In the genomic region with DNA sequence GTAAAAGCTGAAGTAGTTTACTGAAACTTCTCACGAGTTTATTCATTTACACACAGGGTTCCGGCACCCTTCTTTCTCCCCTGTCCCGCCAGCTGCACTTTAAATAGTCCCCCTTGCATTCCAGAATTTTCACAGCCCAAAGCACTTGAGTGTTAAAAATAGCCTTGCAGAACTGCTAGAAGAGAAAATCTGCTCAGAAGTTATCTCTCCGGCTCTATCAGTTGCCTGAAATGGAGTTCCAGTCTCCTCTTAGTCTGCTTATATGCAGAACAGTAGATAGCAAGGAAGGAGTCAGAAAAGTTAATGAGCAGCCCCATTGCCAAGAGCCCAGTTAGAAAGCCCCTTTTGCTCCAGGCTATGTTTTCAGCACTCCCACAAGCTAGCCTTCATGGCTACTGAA, we compare ENCODE assay signal across 20 mouse cellular contexts.
DNase-seq lines count a peak whose midpoint lies in the region; ATAC-seq and TF ChIP-seq lines count a peak whose summit lies in the region.
"Had no signal": no experiment of that assay in that cellular context is flagged by ENCODE, and none has a peak within 500 bp of the region (broad histone marks: within the 10 kb centered on the region; RNA-seq: fewer than 3 reads in every experiment).

No protein-coding gene starts in this region.

- no peaks in the 10 kb centered on the region for H3K9me3 ChIP-seq in E14TG2a.4 (ENCODE audit: low read length)
- no peaks in the 10 kb centered on the region for H3K9me3 ChIP-seq in heart, embryonic 16.5 days (replicated peaks; ENCODE audit: control insufficient read depth, low read length)
- H3K9me3 ChIP-seq in liver, postnatal 0 days (ENCODE audit: low read length), result no peaks in the 10 kb centered on the region
- H3K9me3 ChIP-seq in forebrain, embryonic 13.5 days (replicated peaks), result no peaks in the 10 kb centered on the region
- H3K9me3 ChIP-seq: embryonic facial prominence, embryonic 15.5 days had no signal

- peak; percentile 46 for DNase-seq in ES-CJ7 (ENCODE audit: low read depth, low spot score)
- DNase-seq in heart, adult 9 months (ENCODE audit: low spot score in 2 of 2), result peak; percentile 32 to 35
- no peak for DNase-seq in liver, postnatal 0 days
- DNase-seq in spleen, adult 18-20 months, result no peak
- DNase-seq: adrenal gland, adult 2 months; cerebellum, postnatal 14 days; forebrain, postnatal 0 days; kidney, adult 9 months; kidney, postnatal 4 days; layer of hippocampus, adult 9-11 months; left cerebral cortex, postnatal 4 days; lung, adult 18-20 months; lung, postnatal 14 days had no signal

- H3K36me3 ChIP-seq in E14TG2a.4 (ENCODE audit: insufficient read depth, low read length), result peaks cover 12% of the 10 kb centered on the region
- peaks cover 34% of the 10 kb centered on the region for H3K36me3 ChIP-seq in heart, embryonic 16.5 days (ENCODE audit: control insufficient read depth, insufficient read depth)
- no peaks in the 10 kb centered on the region for H3K36me3 ChIP-seq in liver, postnatal 0 days (replicated peaks; ENCODE audit: insufficient read depth, low read length)
- H3K36me3 ChIP-seq in forebrain, embryonic 13.5 days (ENCODE audit: poor library complexity, severe bottlenecking), result no peaks in the 10 kb centered on the region
- H3K36me3 ChIP-seq: embryonic facial prominence, embryonic 15.5 days had no signal

- 24% methylated on average over 4 of the region's 4 CpGs for WGBS in heart, embryonic 16.5 days
- 69% methylated on average over 4 of the region's 4 CpGs for WGBS in liver, postnatal 0 days (ENCODE audit: insufficient replicate concordance)
- 77% methylated on average over 4 of the region's 4 CpGs for WGBS in forebrain, embryonic 13.5 days

- TF ChIP-seq CTCF in E14TG2a.4 (conservative IDR thresholded peaks at IDR 0.05; ENCODE audit: low read length), result no peak
- no peak for TF ChIP-seq CTCF in liver, postnatal 0 days (IDR thresholded peaks at IDR 0.05; ENCODE audit: low read depth)

- H3K4me2 ChIP-seq in heart, embryonic 16.5 days (ENCODE audit: low read depth, low read length), result peak overlapping the region; percentile 47
- H3K4me2 ChIP-seq in liver, postnatal 0 days (ENCODE audit: low read depth, low read length), result no peak overlapping the region
- H3K4me2 ChIP-seq in forebrain, embryonic 13.5 days, result no peak overlapping the region
- H3K4me2 ChIP-seq: embryonic facial prominence, embryonic 15.5 days; hindbrain, embryonic 14.5 days had no signal

- H3K4me3 ChIP-seq in E14TG2a.4 (replicated peaks; ENCODE audit: low read length), result peak overlapping the region; percentile 70
- H3K4me3 ChIP-seq in heart, embryonic 16.5 days (ENCODE audit: low read length), result peak overlapping the region; percentile 60
- no peak overlapping the region for H3K4me3 ChIP-seq in liver, postnatal 0 days (ENCODE audit: low read depth, low read length)
- no peak overlapping the region for H3K4me3 ChIP-seq in forebrain, embryonic 13.5 days
- H3K4me3 ChIP-seq: embryonic facial prominence, embryonic 15.5 days; left cerebral cortex, adult 2 months had no signal

- H3K4me1 ChIP-seq in E14TG2a.4 (replicated peaks; ENCODE audit: low read depth, low read length), result peaks cover 75% of the 10 kb centered on the region
- peaks cover 11% of the 10 kb centered on the region for H3K4me1 ChIP-seq in heart, embryonic 16.5 days (ENCODE audit: control insufficient read depth, insufficient read depth, low read length)
- H3K4me1 ChIP-seq in liver, postnatal 0 days (ENCODE audit: insufficient read depth), result no peaks in the 10 kb centered on the region
- H3K4me1 ChIP-seq in forebrain, embryonic 13.5 days, result no peaks in the 10 kb centered on the region
- H3K4me1 ChIP-seq: embryonic facial prominence, embryonic 15.5 days had no signal

- no peak for TF ChIP-seq EP300 in liver, postnatal 0 days (IDR thresholded peaks at IDR 0.05; ENCODE audit: low read depth)

- H3K27ac ChIP-seq in heart, embryonic 16.5 days (ENCODE audit: low read length), result peak overlapping the region; percentile 94
- H3K27ac ChIP-seq in liver, postnatal 0 days (ENCODE audit: low read depth), result no peak overlapping the region
- no peak overlapping the region for H3K27ac ChIP-seq in forebrain, embryonic 13.5 days
- H3K27ac ChIP-seq: embryonic facial prominence, embryonic 15.5 days; hindbrain, embryonic 14.5 days; left cerebral cortex, adult 2 months had no signal

- peak overlapping the region; percentile 65 for H3K9ac ChIP-seq in heart, embryonic 16.5 days (ENCODE audit: low read length)
- H3K9ac ChIP-seq in liver, postnatal 0 days (replicated peaks), result no peak overlapping the region
- H3K9ac ChIP-seq in forebrain, embryonic 13.5 days, result no peak overlapping the region
- H3K9ac ChIP-seq: embryonic facial prominence, embryonic 15.5 days; forebrain, postnatal 0 days; hindbrain, embryonic 14.5 days had no signal

- peak; percentile 79 for ATAC-seq in heart, embryonic 16.5 days (replicated peaks; ENCODE audit: extremely low read depth, insufficient read depth, low FRiP score)
- no peak for ATAC-seq in liver, postnatal 0 days
- ATAC-seq in forebrain, embryonic 13.5 days, result no peak
- ATAC-seq: forebrain, postnatal 0 days; midbrain, embryonic 16.5 days had no signal

- H3K27me3 ChIP-seq in E14TG2a.4 (ENCODE audit: insufficient read depth, low read length), result no peaks in the 10 kb centered on the region
- H3K27me3 ChIP-seq in heart, embryonic 16.5 days (ENCODE audit: control insufficient read depth, insufficient read depth, low read length), result no peaks in the 10 kb centered on the region
- H3K27me3 ChIP-seq in liver, postnatal 0 days (ENCODE audit: insufficient read depth, low read length), result no peaks in the 10 kb centered on the region
- H3K27me3 ChIP-seq in forebrain, embryonic 13.5 days, result no peaks in the 10 kb centered on the region
- H3K27me3 ChIP-seq: embryonic facial prominence, embryonic 15.5 days had no signal

Comparison
In these comparisons a context has a peak if more than half of its experiments do, and no peak if none do; other contexts are left out.
1. H3K4me3 ChIP-seq: peak in E14TG2a.4 (single experiment) and heart, embryonic 16.5 days (single experiment); none in liver, postnatal 0 days (single experiment) and forebrain, embryonic 13.5 days (single experiment).
2. DNase-seq: peak in ES-CJ7 (single experiment) and heart, adult 9 months (2 of 2); none in liver, postnatal 0 days (single experiment) and spleen, adult 18-20 months (0 of 2).